In the genomic region with DNA sequence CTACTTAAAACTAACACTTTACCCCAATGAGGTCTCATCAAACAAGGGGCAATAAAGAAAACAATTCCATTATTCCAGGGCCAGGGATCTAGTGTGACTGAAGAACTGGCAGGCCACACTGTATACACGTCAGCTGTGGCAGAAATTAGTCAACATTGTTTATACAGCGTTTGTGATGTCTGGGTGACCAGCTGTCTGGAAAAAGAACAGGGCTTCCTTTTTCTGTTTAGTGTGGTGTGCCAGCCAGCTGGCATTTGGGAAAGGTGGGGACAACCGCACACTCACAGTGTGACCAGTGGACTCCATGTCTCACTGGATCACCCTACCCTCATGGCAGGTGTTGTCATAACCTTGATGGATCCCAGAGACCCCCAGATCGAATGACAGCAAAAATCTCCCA, we compare ENCODE assay signal across 11 mouse cellular contexts.
DNase-seq lines count a peak whose midpoint lies in the region; ATAC-seq and TF ChIP-seq lines count a peak whose summit lies in the region.
"Had no signal": no experiment of that assay in that cellular context is flagged by ENCODE, and none has a peak within 500 bp of the region (broad histone marks: within the 10 kb centered on the region; RNA-seq: fewer than 3 reads in every experiment).

No protein-coding gene starts in this region.

- H3K4me1 ChIP-seq in lung, adult 2 months (ENCODE audit: control insufficient read depth, insufficient read depth, low read length), result no peaks in the 10 kb centered on the region; the same call in 1 of the 2 replicates
- no peaks in the 10 kb centered on the region; the same call in 1 of the 2 replicates for H3K4me1 ChIP-seq in limb, embryonic 14.5 days (ENCODE audit: control insufficient read depth, insufficient read depth, low read length)
- 0 out of 2 replicates have a peak, but pooled peaks cover 3% of the 10 kb centered on the region for H3K4me1 ChIP-seq in hindbrain, embryonic 13.5 days (replicated peaks)
- H3K4me1 ChIP-seq: embryonic facial prominence, embryonic 12.5 days; midbrain, embryonic 13.5 days had no signal

- DNase-seq in gastrocnemius, adult 18-20 months (ENCODE audit: low spot score), result peak; percentile 51
- DNase-seq in gastrocnemius, adult 8-10 months (ENCODE audit: low spot score in 2 of 2), result no peak
- DNase-seq in lung, adult 18-20 months, result peak; percentile 12 to 21
- no peak for DNase-seq in lung, adult 2 months
- DNase-seq in limb, embryonic 14.5 days (ENCODE audit: low spot score), result peak; percentile 29
- no peak for DNase-seq in thymus, postnatal 25 days
- no peak for DNase-seq in spleen, adult 18-20 months

- H3K4me2 ChIP-seq in limb, embryonic 14.5 days (replicated peaks; ENCODE audit: low read depth, low read length, severe bottlenecking), result no peak overlapping the region
- no peak overlapping the region for H3K4me2 ChIP-seq in hindbrain, embryonic 13.5 days
- H3K4me2 ChIP-seq: embryonic facial prominence, embryonic 12.5 days; midbrain, embryonic 13.5 days had no signal

- no peak overlapping the region for H3K9ac ChIP-seq in limb, embryonic 14.5 days (ENCODE audit: low read depth, low read length, severe bottlenecking)
- H3K9ac ChIP-seq in hindbrain, embryonic 13.5 days, result no peak overlapping the region
- H3K9ac ChIP-seq: embryonic facial prominence, embryonic 12.5 days; midbrain, embryonic 13.5 days had no signal

- no peak for TF ChIP-seq POLR2A in lung, adult 2 months (IDR thresholded peaks at IDR 0.05; ENCODE audit: borderline replicate concordance, extremely low read depth, low read depth, low read length)
- TF ChIP-seq POLR2A in limb, embryonic 14.5 days (IDR thresholded peaks at IDR 0.05; ENCODE audit: borderline replicate concordance, extremely low read depth, insufficient read depth, insufficient read length), result no peak

- no peak for TF ChIP-seq CTCF in lung, adult 2 months (IDR thresholded peaks at IDR 0.05; ENCODE audit: insufficient read depth, low read length)

- no peaks in the 10 kb centered on the region for H3K36me3 ChIP-seq in limb, embryonic 14.5 days (ENCODE audit: control insufficient read depth, insufficient read depth, low read length)
- H3K36me3 ChIP-seq in hindbrain, embryonic 13.5 days, result no peaks in the 10 kb centered on the region
- H3K36me3 ChIP-seq: embryonic facial prominence, embryonic 12.5 days; midbrain, embryonic 13.5 days had no signal

- no peaks in the 10 kb centered on the region for H3K27me3 ChIP-seq in limb, embryonic 14.5 days (ENCODE audit: control insufficient read depth, insufficient read depth, low read length)
- no peaks in the 10 kb centered on the region for H3K27me3 ChIP-seq in hindbrain, embryonic 13.5 days
- H3K27me3 ChIP-seq: CH12.LX; embryonic facial prominence, embryonic 12.5 days; midbrain, embryonic 13.5 days had no signal

- no peaks in the 10 kb centered on the region for H3K9me3 ChIP-seq in limb, embryonic 14.5 days (ENCODE audit: control insufficient read depth, low read length)
- no peaks in the 10 kb centered on the region for H3K9me3 ChIP-seq in hindbrain, embryonic 13.5 days
- H3K9me3 ChIP-seq: embryonic facial prominence, embryonic 12.5 days; midbrain, embryonic 13.5 days had no signal

- peak; percentile 67 for ATAC-seq in limb, embryonic 14.5 days (ENCODE audit: low FRiP score, low read depth)
- ATAC-seq in hindbrain, embryonic 13.5 days (ENCODE audit: low FRiP score), result no peak
- ATAC-seq: midbrain, embryonic 13.5 days had no signal

- no peak overlapping the region for H3K27ac ChIP-seq in limb, embryonic 14.5 days (replicated peaks; ENCODE audit: low read depth, low read length)
- H3K27ac ChIP-seq in hindbrain, embryonic 13.5 days, result no peak overlapping the region
- H3K27ac ChIP-seq: embryonic facial prominence, embryonic 12.5 days; midbrain, embryonic 13.5 days had no signal

- WGBS in lung, adult 2 months, result 35% methylated on average over 4 of the region's 4 CpGs
- 51% methylated on average over 4 of the region's 4 CpGs for WGBS in limb, embryonic 14.5 days
- WGBS in hindbrain, embryonic 13.5 days, result 62% methylated on average over 4 of the region's 4 CpGs

- no peak overlapping the region for H3K4me3 ChIP-seq in lung, adult 2 months (replicated peaks; ENCODE audit: extremely low read depth, low read depth, low read length)
- no peak overlapping the region for H3K4me3 ChIP-seq in limb, embryonic 14.5 days (replicated peaks; ENCODE audit: low read length)
- no peak overlapping the region for H3K4me3 ChIP-seq in hindbrain, embryonic 13.5 days
- H3K4me3 ChIP-seq: embryonic facial prominence, embryonic 12.5 days; midbrain, embryonic 13.5 days had no signal

Comparison
In these comparisons a context has a peak if more than half of its experiments do, and no peak if none do; other contexts are left out.
1. DNase-seq: peak in gastrocnemius, adult 18-20 months (single experiment), lung, adult 18-20 months (2 of 2) and limb, embryonic 14.5 days (single experiment); none in gastrocnemius, adult 8-10 months (0 of 2), lung, adult 2 months (single experiment), thymus, postnatal 25 days (single experiment) and spleen, adult 18-20 months (0 of 2).